Mouse (Mus musculus): ENCODE measurements around the gene Cdc20. TPM values are rescaled to one million over a fixed set of nuclear protein-coding genes. Genes with fewer than 3 reads are reported as not detected.

The Cdc20 gene
- total RNA-seq (2015; ENCODE audit: low replicate concordance) (127 and 137 TPM in 2 replicates), total RNA-seq (2017; ENCODE audit: low replicate concordance) (157 and 162 TPM in 2 replicates)

GRCm38 (mm10) chr4:118436820-118437603 is at the start of gene Cdc20:
TSS of gene Cdc20 (minus strand) at chr4:118437352.
- peak; percentile 93 for ATAC-seq (replicated peaks; ENCODE audit: low FRiP score, poor library complexity, severe bottlenecking)

DNA sequence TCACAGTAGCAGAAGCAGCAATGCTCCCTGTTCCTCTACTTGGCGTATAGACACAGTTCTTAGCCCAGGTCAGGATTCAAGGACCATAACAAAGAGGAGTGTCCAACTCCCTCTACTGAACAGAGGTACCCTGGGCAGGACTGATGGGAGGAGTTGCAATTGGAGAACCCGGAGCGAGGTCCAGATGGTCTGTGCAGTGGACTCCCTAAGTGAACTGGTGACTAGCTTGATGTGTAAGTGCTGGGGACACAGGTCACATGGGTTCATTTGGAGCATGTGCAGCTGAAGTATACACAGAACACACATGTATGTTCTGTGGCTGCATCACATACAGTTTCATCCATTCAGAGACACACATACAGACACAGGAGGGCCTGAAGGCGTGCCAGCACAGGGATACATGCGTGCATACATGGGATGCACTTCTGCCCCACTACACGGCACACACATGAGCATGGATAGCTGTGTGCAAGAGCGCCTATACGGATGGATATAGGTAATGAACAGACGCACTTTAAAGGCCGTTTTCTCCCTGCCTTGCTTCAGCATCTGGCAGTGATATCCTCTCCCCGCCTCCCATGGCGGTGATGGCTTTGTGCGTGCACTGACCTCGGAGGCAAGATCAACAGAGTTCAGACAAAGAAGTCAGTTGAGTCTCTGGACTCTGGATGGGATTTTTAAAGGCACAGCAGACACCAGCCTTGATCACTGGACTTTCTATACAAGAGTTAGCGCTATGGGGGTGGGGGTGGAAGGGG is 39.8 kb upstream of the Cdc20 start:
- no peak for ATAC-seq (replicated peaks; ENCODE audit: low FRiP score, poor library complexity, severe bottlenecking)

DNA sequence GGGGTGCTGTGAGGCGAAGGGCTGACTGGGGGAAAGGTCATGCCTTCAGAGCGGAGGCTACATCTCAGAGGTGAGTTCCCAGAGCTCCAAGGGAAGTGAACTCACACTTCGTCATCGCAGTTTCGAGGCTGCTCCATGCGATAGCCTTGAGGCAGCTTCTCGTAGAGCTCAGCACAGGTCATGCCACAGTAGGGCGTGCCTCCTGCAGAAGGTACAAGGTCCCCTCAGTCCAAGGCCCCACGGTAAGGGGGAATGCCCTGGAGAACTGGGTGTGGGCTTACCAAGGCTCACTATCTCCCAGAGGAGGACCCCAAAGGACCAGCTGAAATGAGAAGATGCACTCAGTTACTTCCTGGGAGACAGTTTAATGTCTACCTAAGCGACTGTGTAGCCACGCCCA is 35.5 kb upstream of the Cdc20 start:
- ATAC-seq (replicated peaks; ENCODE audit: low FRiP score, poor library complexity, severe bottlenecking): no peak

DNA sequence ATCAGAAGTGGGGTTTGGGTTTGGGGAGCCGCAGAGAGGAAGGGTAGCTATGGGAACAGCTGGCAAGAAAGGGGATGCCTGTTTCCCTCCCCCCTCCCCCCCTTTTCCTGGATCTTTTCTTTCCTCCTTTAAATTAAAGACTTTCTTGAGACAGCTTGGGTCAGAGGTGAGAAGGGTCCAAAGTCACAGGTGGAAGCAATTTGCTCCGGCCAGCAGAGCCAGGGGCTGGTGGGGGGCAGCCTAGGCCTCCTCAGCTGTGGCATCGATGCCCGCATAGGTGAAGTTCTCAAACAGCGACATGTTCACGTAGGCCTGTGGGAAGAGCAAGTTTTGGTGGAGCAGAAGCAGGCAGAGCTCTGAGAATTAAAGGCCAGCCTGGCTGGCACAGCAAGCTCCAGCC is 34.1 kb upstream of the Cdc20 start:
- ATAC-seq (replicated peaks; ENCODE audit: low FRiP score, poor library complexity, severe bottlenecking): no peak

DNA sequence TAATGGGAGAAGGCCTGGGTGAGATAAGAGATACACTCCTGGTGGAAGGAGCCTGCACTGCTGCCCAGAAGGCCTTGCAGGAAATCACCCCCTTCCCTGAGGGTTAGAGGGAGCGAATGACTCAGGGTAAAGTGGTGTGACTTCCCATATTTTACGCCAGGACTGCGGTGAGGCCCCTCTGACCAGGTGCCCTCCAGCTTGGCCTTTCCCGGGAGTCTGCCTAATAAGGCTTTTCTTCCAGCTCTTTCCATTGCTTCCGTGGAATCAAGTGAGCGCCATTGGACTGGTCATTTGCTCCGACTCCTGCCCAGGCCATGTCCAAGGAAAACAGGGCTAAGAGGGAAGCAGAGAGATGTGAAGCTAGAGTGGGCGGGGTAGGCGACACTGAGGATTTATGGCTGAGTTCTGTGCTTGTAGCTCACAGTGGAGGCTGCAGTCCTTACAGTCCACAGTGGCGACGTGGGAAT is 28.6 kb upstream of the Cdc20 start:
- ATAC-seq (replicated peaks; ENCODE audit: low FRiP score, poor library complexity, severe bottlenecking): no peak

GRCm38 (mm10) chr4:118464956-118465355 is 27.8 kb upstream of the Cdc20 start:
- no peak for ATAC-seq (replicated peaks; ENCODE audit: low FRiP score, poor library complexity, severe bottlenecking)

- ATAC-seq (replicated peaks; ENCODE audit: low FRiP score, poor library complexity, severe bottlenecking): no peak
These were observed 20.3 kb upstream of the Cdc20 start, which contains the start of gene Mpl for GRCm38 (mm10) chr4:118457345-118457975. TSS of gene Mpl (minus strand) at chr4:118457513.

DNA sequence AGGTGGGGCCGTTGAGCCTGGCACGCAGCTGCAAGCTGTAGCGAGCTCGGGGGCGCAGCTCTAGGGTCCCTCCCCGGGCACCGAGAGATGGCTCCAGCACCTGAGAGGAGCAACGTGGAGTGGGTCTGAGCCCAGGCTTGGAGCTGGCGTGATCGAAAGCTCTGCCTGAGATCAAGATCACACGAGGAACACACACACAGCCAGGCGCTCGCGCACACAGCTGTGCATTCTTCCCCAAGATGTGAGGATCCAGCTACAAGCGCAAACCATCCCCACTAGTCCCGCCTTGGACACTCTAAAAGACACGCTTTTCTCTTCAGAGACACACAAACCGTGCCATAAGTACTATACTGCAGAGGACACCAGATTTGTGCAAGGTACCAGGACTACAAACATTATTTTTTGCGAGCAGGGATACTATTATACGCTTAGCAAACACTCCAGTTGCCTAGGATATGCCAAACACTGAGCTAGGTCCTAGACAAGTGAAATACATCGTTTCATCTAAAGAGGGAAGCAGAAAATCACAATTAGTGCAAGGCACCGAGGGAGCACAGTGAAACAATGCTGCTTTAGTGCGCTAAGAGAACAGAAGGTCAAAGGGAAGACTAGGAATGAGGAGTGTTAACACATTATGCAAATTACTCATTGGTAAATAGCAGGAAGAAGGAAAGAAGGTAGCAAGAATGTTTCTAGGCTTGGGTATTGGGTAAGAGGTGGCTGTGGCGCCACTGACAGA is 9.4 kb upstream of the Cdc20 start:
- ATAC-seq (replicated peaks; ENCODE audit: low FRiP score, poor library complexity, severe bottlenecking): no peak

DNA sequence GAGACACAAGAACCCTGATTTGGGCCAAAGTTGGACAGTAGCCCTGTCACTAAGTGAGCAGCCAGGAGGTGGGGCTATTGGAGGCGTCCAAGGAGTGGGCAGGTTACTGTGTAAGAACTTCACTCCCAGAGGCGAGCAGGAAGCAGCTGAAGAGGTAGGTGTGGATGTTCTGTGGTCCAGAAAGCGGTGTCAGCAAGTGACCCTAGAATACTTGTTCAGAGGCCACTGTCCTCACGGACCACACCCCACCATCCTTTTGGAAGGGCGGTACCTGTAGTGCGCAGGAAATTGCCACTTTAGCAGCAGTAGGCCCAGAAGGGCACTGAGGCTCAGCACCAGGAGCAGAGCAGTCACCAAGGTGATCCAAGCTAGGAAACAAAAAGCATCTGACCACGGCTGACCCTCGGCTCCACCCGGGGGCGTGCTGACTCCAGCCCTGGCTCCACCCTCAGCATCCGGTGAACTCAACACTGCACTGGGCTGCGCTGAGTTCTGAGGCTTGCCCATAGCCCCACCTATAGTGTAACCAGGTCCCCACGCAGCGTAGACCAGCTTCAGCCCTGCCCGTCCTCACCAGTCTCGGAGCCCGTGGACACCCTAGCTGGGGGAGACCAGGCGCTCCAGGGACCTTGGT is 8.7 kb upstream of the Cdc20 start:
- ATAC-seq (replicated peaks; ENCODE audit: low FRiP score, poor library complexity, severe bottlenecking): no peak

GRCm38 (mm10) chr4:118445088-118445487 is 7.9 kb upstream of the Cdc20 start:
- no peak for ATAC-seq (replicated peaks; ENCODE audit: low FRiP score, poor library complexity, severe bottlenecking)

DNA sequence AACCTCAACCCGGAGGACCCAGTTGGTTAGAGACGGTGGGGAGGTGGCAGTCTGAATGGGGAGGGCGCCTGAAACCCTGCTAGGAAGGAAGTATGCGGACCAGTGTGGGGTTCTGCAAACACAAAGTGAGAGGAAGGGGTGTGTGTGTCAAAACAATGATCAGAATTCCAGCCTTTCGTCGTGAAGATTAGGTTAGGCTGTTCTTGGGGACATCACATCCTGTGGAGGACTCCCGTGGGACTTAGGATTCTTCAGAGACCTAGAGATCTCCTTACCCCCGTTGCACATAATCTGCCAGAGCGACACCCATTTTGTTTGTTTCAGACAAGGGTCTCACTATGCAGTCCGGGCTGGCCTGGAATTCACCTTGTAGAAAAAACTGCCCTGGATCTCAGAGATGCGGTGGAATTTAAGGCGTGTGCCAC is 689 bp upstream of the Cdc20 start:
- peak; percentile 57 for ATAC-seq (replicated peaks; ENCODE audit: low FRiP score, poor library complexity, severe bottlenecking)

DNA sequence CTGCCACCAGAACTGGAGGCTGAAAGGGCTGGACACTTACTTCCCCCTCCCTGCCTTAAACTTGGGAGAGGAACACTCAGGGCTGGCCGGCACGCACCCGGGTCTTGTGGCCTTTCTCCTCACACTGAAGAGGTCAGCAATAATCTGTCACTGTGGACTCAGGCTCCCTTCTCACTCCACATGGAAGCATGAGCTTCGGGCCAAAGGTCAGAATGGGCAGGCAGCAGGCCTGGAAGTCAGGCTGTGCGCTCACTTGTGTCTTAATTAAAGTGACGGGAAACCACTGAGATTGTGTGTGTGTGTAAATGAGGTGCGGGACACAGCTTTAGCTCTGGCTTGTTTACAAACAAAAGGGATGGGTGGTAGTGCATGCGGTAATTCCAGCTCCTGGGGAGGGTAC is 4.8 kb downstream of the Cdc20 start:
- no peak for ATAC-seq (replicated peaks; ENCODE audit: low FRiP score, poor library complexity, severe bottlenecking)

DNA sequence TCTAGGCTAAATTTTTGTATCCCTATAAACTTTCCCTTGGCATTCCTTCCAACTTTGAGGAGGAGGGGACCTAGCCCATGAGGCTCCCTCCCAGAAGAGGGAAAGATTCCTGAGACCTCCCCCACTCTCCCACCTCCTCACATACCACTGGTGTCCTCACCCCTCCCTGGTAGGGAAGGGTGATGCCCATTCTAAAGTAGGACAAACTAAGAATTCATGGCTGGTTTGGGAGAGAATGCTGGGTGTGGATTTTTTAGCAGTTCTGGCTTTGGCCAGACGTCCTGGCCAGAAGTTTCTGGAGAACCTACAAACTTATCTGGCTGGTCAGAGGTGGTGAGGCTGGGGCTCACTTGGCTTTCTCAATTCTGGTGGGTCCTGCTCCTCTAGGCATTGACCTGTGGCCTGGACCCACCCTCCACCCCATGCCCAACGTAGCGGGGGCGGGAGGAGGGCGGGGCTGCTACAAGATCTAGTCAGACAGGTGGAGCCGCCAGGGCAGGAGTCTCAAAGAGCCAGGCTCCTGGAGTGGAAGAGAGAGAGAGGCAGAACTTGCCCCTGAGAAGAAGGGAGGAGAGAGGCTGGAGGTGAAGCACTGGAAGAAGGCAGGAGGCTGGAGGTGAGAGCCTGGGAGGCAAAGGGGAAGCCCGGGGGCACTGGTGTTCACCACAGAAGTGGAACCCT is 7.8 kb downstream of the Cdc20 start:
- no peak for ATAC-seq (replicated peaks; ENCODE audit: low FRiP score, poor library complexity, severe bottlenecking)

DNA sequence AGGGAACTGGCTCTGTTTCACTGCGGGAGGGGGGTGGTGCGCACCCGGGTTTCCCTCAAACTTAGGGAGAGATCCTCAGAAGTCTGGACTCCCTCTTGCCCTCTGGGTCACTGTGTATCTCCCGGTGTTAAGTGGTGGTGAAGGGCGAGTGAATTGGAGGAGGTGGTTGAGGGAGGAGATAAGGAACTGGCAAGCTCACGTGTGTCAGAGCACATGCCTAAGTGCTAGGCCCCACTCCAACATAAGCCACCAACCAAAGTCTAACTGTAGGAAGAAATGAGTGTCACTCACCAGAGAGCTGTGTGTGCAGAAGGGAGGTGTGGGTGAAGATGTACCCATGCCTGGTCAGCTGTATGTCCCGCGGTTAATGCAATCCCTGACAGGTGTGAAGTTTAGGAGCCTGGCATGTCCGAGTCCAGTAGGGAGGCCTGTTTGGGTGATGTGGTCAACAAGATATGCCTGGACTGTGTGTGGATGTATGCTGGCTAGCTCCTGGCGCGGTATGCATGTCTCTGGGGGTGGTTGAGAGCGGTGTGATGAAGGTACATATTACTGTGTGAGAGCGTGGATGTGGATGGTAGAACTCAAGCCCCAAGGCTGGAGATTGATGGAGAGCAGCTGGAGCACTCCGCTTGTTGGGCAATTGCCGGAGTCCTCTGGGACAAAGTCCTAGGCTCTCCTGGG is 8.5 kb downstream of the Cdc20 start:
- peak; percentile 45 for ATAC-seq (replicated peaks; ENCODE audit: low FRiP score, poor library complexity, severe bottlenecking)

- peak; percentile 87 for ATAC-seq (replicated peaks; ENCODE audit: low FRiP score, poor library complexity, severe bottlenecking)
These were observed 9.2 kb downstream of the Cdc20 start, which contains the start of gene Elovl1 for GRCm38 (mm10) chr4:118427768-118428451. TSS of gene Elovl1 (plus strand) at chr4:118428093.

GRCm38 (mm10) chr4:118427415-118427767 is 9.8 kb downstream of the Cdc20 start:
- peak; percentile 35 for ATAC-seq (replicated peaks; ENCODE audit: low FRiP score, poor library complexity, severe bottlenecking)

DNA sequence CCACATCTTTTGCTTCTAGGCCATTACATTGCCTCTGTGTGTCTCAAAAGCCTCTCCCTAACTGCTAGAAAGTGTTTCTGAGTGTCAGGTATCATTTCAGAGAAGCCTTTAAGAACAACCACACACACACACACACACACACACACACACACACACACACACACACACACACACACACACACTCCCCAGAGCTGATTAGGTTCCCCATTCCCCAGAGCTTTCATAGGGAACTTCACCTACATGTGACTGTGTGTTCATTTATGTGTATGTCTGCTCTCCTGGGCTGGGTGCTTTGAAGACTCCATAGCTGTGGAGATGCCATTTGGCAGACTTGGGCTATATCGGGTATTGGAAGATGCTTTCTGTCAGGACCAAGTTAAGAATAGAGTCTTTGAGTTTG is 11.8 kb downstream of the Cdc20 start:
- no peak for ATAC-seq (replicated peaks; ENCODE audit: low FRiP score, poor library complexity, severe bottlenecking)

Measured in erythroid progenitor cell, adult 5-6 weeks (primary cell).